16 mouse cellular contexts compared by ENCODE assay signal in the genomic region with DNA sequence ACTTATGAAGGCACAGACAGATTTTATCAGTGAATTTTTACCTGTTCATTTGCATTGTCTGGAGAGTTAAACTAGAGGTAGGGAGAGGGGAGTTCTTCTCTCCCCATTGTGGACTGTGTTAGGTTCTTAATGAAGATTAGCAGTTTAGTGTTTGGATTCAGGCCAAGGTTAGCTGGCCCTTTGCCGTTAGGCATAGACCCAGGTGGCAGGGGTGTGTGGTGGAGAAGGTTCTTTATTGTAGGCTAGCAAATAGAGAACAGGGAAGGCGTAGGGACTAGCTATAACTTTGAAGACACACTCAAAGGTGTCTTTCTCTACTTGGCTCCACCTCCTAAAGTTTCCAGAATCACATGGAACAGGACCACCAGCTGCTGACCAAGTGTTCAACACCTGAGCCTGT. TPM values are rescaled to one million over a fixed set of nuclear protein-coding genes. Genes with fewer than 3 reads are reported as not detected.
DNase-seq lines count a peak whose midpoint lies in the region; ATAC-seq and TF ChIP-seq lines count a peak whose summit lies in the region.
"Had no signal": no experiment of that assay in that cellular context is flagged by ENCODE, and none has a peak within 500 bp of the region (broad histone marks: within the 10 kb centered on the region; RNA-seq: fewer than 3 reads in every experiment).

No protein-coding gene starts in this region.

- H3K9me3 ChIP-seq in heart, embryonic 11.5 days (replicated peaks; ENCODE audit: control insufficient read depth, low read length) = no peaks in the 10 kb centered on the region
- H3K9me3 ChIP-seq: limb, embryonic 13.5 days; liver, embryonic 15.5 days had no signal

- no peak for TF ChIP-seq CTCF in brain, embryonic 14.5 days (IDR thresholded peaks at IDR 0.05; ENCODE audit: borderline replicate concordance, extremely low read depth, insufficient read depth, insufficient read length)

- H3K4me2 ChIP-seq in heart, embryonic 11.5 days = no peak overlapping the region
- H3K4me2 ChIP-seq: limb, embryonic 13.5 days; liver, embryonic 15.5 days had no signal

- H3K27me3 ChIP-seq in heart, embryonic 11.5 days (ENCODE audit: control insufficient read depth, insufficient read depth, low read length) = no peaks in the 10 kb centered on the region
- H3K27me3 ChIP-seq: limb, embryonic 13.5 days; liver, embryonic 15.5 days; megakaryocyte, embryonic 14.5 days had no signal

- 73% methylated on average over 2 of the region's 2 CpGs for WGBS in heart, embryonic 11.5 days (ENCODE audit: insufficient replicate concordance)

- H3K27ac ChIP-seq in heart, embryonic 11.5 days (ENCODE audit: low read depth, low read length) = no peak overlapping the region
- H3K27ac ChIP-seq: limb, embryonic 13.5 days; liver, embryonic 15.5 days; stomach, postnatal 0 days had no signal

- H3K9ac ChIP-seq in heart, embryonic 11.5 days (ENCODE audit: low read depth, low read length) = no peak overlapping the region
- H3K9ac ChIP-seq: limb, embryonic 13.5 days; liver, embryonic 15.5 days had no signal

- no peak for ATAC-seq in heart, embryonic 11.5 days (replicated peaks; ENCODE audit: insufficient number of reproducible peaks, low FRiP score, low TSS enrichment)
- ATAC-seq: hindbrain, embryonic 16.5 days had no signal

- no peak for TF ChIP-seq POLR2A in brain, embryonic 14.5 days (IDR thresholded peaks at IDR 0.05; ENCODE audit: borderline replicate concordance, extremely low read depth, insufficient read depth, insufficient read length, poor library complexity, severe bottlenecking)

- peak; percentile 25 to 48 for DNase-seq in heart, adult 18-20 months
- DNase-seq in kidney, adult 9 months = peak; percentile 41
- no peak for DNase-seq in kidney, postnatal 10 days
- DNase-seq in brain, embryonic 14.5 days (ENCODE audit: low read depth) = peak; percentile 34
- DNase-seq in cerebellum, postnatal 10 days = peak; percentile 59 to 73
- DNase-seq in spleen, adult 18-20 months = no peak
- DNase-seq: gastrocnemius, postnatal 25 days; layer of hippocampus, adult 9-11 months; lung, postnatal 10 days; thymus, postnatal 14 days had no signal

- no peak overlapping the region for H3K4me3 ChIP-seq in heart, embryonic 11.5 days (ENCODE audit: low read depth, low read length)
- H3K4me3 ChIP-seq: limb, embryonic 13.5 days; liver, embryonic 15.5 days; megakaryocyte, embryonic 14.5 days had no signal

- H3K4me1 ChIP-seq in heart, embryonic 11.5 days (ENCODE audit: control insufficient read depth, insufficient read depth, low read length) = peaks cover 26% of the 10 kb centered on the region

- H3K36me3 ChIP-seq in heart, embryonic 11.5 days (ENCODE audit: control insufficient read depth, insufficient read depth, low read length) = no peaks in the 10 kb centered on the region
- H3K36me3 ChIP-seq: limb, embryonic 13.5 days; liver, embryonic 15.5 days had no signal

RNA-seq across cellular contexts. Expression of a gene that starts 11.5 kb away (rescaled TPM):
- 10 to 100 TPM; 37.5 to 44.4 TPM for total RNA-seq in heart, adult 18-20 months (2021)
- polyA plus RNA-seq in heart, embryonic 11.5 days (2014; fragmentation: Nextera tagmentation; extraction: Ambion mirVana) = 96.0 and 97.8 TPM in 2 replicates
- polyA plus RNA-seq in brain, embryonic 14.5 days (2012; rRNA removed) = 133 and 154 TPM in 2 replicates

Comparison
In these comparisons a context has a peak if more than half of its experiments do, and no peak if none do; other contexts are left out.
1. DNase-seq: peak in heart, adult 18-20 months (2 of 2), kidney, adult 9 months (single experiment), brain, embryonic 14.5 days (single experiment) and cerebellum, postnatal 10 days (2 of 2); none in kidney, postnatal 10 days (single experiment) and spleen, adult 18-20 months (0 of 2).